Mouse (Mus musculus) midbrain, postnatal 0 days (tissue): ENCODE data around the gene Eva1c. TPM values are rescaled to one million over a fixed set of nuclear protein-coding genes. Genes with fewer than 3 reads are reported as not detected.

Source experiments
- ATAC-seq: fragments of 200-750 bp; cut with Nextera tagmentation; 2 replicates; pipeline ENCODE4 v1.8.0; 2017; ENCODE audit warnings: moderate number of reproducible peaks, mild to moderate bottlenecking, moderate TSS enrichment, moderate library complexity; ENCODE audit not compliant: low FRiP score
- DNase-seq: peaks from one replicate; pipeline ENCODE4 v3.0.0-alpha.2; 2015; ENCODE audit warnings: low spot score
- H3K27ac ChIP-seq: fragments of 300-500 bp; sonication (generic); 2 replicates; pipeline ENCODE4 v1.5.1; 2014; ENCODE audit warnings: low read depth, mild to moderate bottlenecking, low read length, mixed read lengths
- H3K27me3 ChIP-seq: fragments of 300-500 bp; sonication (generic); 2 replicates; pipeline ENCODE4 v1.6.1; 2014; ENCODE audit warnings: low read length, control low read depth, mixed read lengths; ENCODE audit not compliant: insufficient read depth
- H3K36me3 ChIP-seq: fragments of 300-500 bp; sonication (generic); 2 replicates; pipeline ENCODE4 v1.6.1; 2014; ENCODE audit warnings: low read length, control low read depth, mixed read lengths; ENCODE audit not compliant: insufficient read depth
- H3K4me1 ChIP-seq: fragments of 300-500 bp; sonication (generic); 2 replicates; pipeline ENCODE4 v1.6.1; 2014; ENCODE audit warnings: mild to moderate bottlenecking, control low read depth, antibody characterized with exemption, low read length, mixed read lengths; ENCODE audit not compliant: insufficient read depth
- H3K4me2 ChIP-seq: fragments of 300-500 bp; sonication (generic); 2 replicates; pipeline ENCODE4 v1.6.1; 2014; ENCODE audit warnings: low read depth, mild to moderate bottlenecking, low read length, mixed read lengths; ENCODE audit not compliant: poor library complexity, severe bottlenecking
- H3K4me3 ChIP-seq: fragments of 300-500 bp; sonication (generic); 2 replicates; pipeline ENCODE4 v1.5.1; 2014; ENCODE audit warnings: low read depth, mild to moderate bottlenecking, low read length, moderate library complexity
- H3K9ac ChIP-seq: fragments of 300-500 bp; sonication (generic); replicated peaks from 2 replicates; pipeline ENCODE4 v1.6.1; 2014; ENCODE audit warnings: mild to moderate bottlenecking, low read length, moderate library complexity, mixed read lengths; ENCODE audit not compliant: poor library complexity, severe bottlenecking
- H3K9me3 ChIP-seq: fragments of 300-500 bp; sonication (generic); 2 replicates; pipeline ENCODE4 v1.6.1; 2016; ENCODE audit warnings: low read length, control low read depth
- CTCF ChIP-seq: IDR thresholded peaks from 2 replicates; pipeline ENCODE4 v1.5.1; 2016; ENCODE audit warnings: antibody characterized with exemption, mild to moderate bottlenecking
- WGBS: fragments of 180-500 bp; shearing (Covaris S2); extraction: QIAGEN DNeasy Blood & Tissue Kit; methylation state at CpG from one replicate; pipeline ENCODE4 v1.1.7; 2014; 5-methylcytosine and 5-hydroxymethylcytosine counted together
- polyA plus RNA-seq: library from polyadenylated mRNA; unstranded; fragments of >200 nt; fragmentation: Nextera tagmentation; extraction: Ambion mirVana; gene quantifications from 2 replicates; pipeline ENCODE4 v1.2.1, GENCODE M21; 2015
- total RNA-seq: library from RNA; depleted of rRNA; stranded (reverse); fragments of >200 nt; gene quantifications from 2 replicates; pipeline ENCODE4 v1.2.3, GENCODE M21; 2014

Eva1c gene
- total and polyA plus RNA-seq, 2 experiments from 2014 or later: 3.5 to 4.3 TPM

GRCm38 (mm10) chr16:90792066-90792465 lies 34.5 kb upstream of the Eva1c start:
- ATAC-seq (no peak), DNase-seq (no peak)
- Histone ChIP-seq H3K27me3 (no peaks in the 10 kb centered on the region), H3K4me3 (no peak overlapping the region), H3K4me2 (no peak overlapping the region), H3K4me1 (no peaks in the 10 kb centered on the region), H3K27ac (no peak overlapping the region), H3K9ac (no peak overlapping the region), H3K9me3 (no peaks in the 10 kb centered on the region), H3K36me3 (peaks cover 85% of the 10 kb centered on the region)
- no peak for TF ChIP-seq CTCF
- 92% methylated on average over 5 of the region's 5 CpGs for WGBS

DNA sequence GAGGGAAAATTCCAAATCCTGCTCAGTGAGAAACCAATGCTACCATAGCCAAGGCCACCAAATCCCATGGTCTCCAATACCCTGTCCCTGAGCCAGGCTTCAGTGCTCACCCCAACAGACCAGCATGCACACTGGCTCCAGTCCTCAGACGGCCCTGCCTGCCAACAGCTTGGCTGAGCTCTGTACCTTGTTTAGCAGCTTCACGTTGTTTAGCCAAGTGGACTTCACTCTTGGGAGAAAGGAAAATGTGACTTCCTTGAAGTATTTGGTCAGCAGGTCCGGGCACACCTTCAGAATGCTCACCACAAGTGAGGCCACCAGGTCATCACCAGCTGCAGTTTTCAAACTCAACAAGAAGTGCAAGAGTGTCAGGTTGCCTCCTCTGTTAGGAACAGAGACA lies 34.0 kb upstream of the Eva1c start:
- Histone ChIP-seq H3K4me1 (no peaks in the 10 kb centered on the region), H3K9ac (no peak overlapping the region), H3K27me3 (no peaks in the 10 kb centered on the region), H3K36me3 (peaks cover 85% of the 10 kb centered on the region), H3K4me3 (no peak overlapping the region), H3K27ac (no peak overlapping the region), H3K4me2 (no peak overlapping the region), H3K9me3 (no peaks in the 10 kb centered on the region)
- DNase-seq (no peak), ATAC-seq (no peak)
- 90% methylated on average over 3 of the region's 3 CpGs for WGBS
- TF ChIP-seq CTCF: no peak

DNA sequence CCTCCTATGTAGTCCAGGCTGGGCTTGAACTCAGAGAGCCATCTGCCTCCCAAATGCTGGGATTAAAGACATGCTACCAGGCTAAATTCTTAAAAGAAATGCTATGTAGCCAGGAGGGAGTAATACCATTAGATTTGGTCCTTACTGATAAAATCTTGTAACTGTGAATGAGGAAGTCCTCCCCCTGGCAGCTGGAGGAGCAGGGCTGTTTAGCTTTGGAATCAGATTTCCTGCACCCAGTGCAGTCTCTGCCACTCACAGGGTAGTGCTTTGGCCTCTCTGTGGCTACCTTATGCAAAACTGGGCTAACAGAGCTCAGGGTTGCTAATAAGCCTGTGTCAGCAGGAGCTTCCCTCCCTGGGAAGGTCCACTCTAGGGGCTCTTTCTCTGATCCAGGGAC lies 31.8 kb upstream of the Eva1c start:
- no peak overlapping the region for H3K4me3 ChIP-seq
- H3K9me3 ChIP-seq: no peaks in the 10 kb centered on the region
- no peak overlapping the region for H3K27ac ChIP-seq
- H3K36me3 ChIP-seq: peaks cover 77% of the 10 kb centered on the region
- no peak for TF ChIP-seq CTCF
- no peak overlapping the region for H3K9ac ChIP-seq
- H3K27me3 ChIP-seq: no peaks in the 10 kb centered on the region
- H3K4me1 ChIP-seq: no peaks in the 10 kb centered on the region
- no peak for DNase-seq
- H3K4me2 ChIP-seq: no peak overlapping the region
- no peak for ATAC-seq

DNA sequence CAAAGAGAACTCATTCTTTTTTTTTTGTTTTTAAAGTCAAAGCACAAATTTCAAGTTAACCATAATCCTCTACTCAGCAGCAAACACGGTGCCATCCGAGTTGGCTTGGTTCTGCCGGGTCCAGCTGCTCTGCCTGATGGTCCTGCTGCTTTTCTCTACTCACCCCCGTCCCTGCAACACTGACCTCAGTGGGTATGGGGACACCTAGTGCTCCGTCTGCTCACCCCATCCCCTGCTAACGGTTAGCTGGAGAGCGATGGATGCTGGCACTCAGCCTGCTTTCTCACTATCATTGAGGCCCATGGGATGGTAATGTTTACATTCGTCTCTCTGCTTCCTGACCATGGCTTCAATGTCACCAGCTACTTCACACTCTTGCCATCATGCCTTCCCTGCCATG lies 28.1 kb upstream of the Eva1c start:
- no peak for DNase-seq
- Histone ChIP-seq H3K9ac (no peak overlapping the region; the same call in 1 of the 2 replicates), H3K27ac (no peak overlapping the region), H3K4me3 (no peak overlapping the region), H3K36me3 (peaks cover 56% of the 10 kb centered on the region), H3K4me1 (no peaks in the 10 kb centered on the region), H3K9me3 (no peaks in the 10 kb centered on the region), H3K27me3 (no peaks in the 10 kb centered on the region), H3K4me2 (no peak overlapping the region)
- WGBS: 92% methylated on average over 8 of the region's 8 CpGs
- no peak for ATAC-seq
- TF ChIP-seq CTCF: no peak

GRCm38 (mm10) chr16:90798848-90799247 lies 27.7 kb upstream of the Eva1c start:
- Histone ChIP-seq H3K9me3 (no peaks in the 10 kb centered on the region), H3K9ac (no peak overlapping the region), H3K4me3 (no peak overlapping the region), H3K36me3 (peaks cover 57% of the 10 kb centered on the region), H3K4me2 (no peak overlapping the region), H3K27ac (no peak overlapping the region), H3K27me3 (no peaks in the 10 kb centered on the region), H3K4me1 (no peaks in the 10 kb centered on the region)
- 91% methylated on average over 5 of the region's 5 CpGs for WGBS
- ATAC-seq (no peak), DNase-seq (no peak)
- TF ChIP-seq CTCF: no peak

GRCm38 (mm10) chr16:90799840-90800239 lies 26.7 kb upstream of the Eva1c start:
- peaks cover 60% of the 10 kb centered on the region for H3K36me3 ChIP-seq
- no peaks in the 10 kb centered on the region for H3K27me3 ChIP-seq
- H3K27ac ChIP-seq: no peak overlapping the region
- no peak for ATAC-seq
- H3K9ac ChIP-seq: no peak overlapping the region
- no peak overlapping the region for H3K4me2 ChIP-seq
- no peak for DNase-seq
- no peak for TF ChIP-seq CTCF
- H3K4me3 ChIP-seq: no peak overlapping the region
- no peaks in the 10 kb centered on the region for H3K9me3 ChIP-seq
- 92% methylated on average over 10 of the region's 10 CpGs for WGBS
- no peaks in the 10 kb centered on the region for H3K4me1 ChIP-seq
